Mouse (Mus musculus) heart, embryonic 14.5 days (tissue): ENCODE data around the gene Pbxip1. TPM values are rescaled to one million over a fixed set of nuclear protein-coding genes. Genes with fewer than 3 reads are reported as not detected.
"Not testable (repeated sequence)": the region's sequence is repeated elsewhere in the genome, so short reads cannot be mapped to it uniquely, and the experiment has no call there.

Source experiments
- ATAC-seq: fragments of 200-750 bp; cut with Nextera tagmentation; 2 replicates; pipeline ENCODE4 v1.8.0; 2017; ENCODE audit warnings: low read depth, moderate TSS enrichment; ENCODE audit not compliant: insufficient number of reproducible peaks, insufficient read depth, low FRiP score
- H3K27ac ChIP-seq, 2 experiments: fragments of 200-500 bp in 1 of 2; fragments of 300-500 bp in 1 of 2; sonication (generic) in 1 of 2; replicated peaks in 1 of 2; 2 replicates each; pipeline ENCODE4 v1.5.1; 2012 to 2014; ENCODE audit warnings: low read depth in 2 of 2, low read length in 2 of 2, control low read depth in 1 of 2, mild to moderate bottlenecking in 1 of 2, mixed read lengths in 1 of 2; ENCODE audit not compliant: control insufficient read depth in 1 of 2, insufficient read depth in 1 of 2
- H3K27me3 ChIP-seq: fragments of 300-500 bp; sonication (generic); 2 replicates; pipeline ENCODE4 v1.6.1; 2014; ENCODE audit warnings: mild to moderate bottlenecking, low read length, control low read depth; ENCODE audit not compliant: control insufficient read depth, insufficient read depth
- H3K36me3 ChIP-seq: fragments of 300-500 bp; sonication (generic); 2 replicates; pipeline ENCODE4 v1.6.1; 2014; ENCODE audit warnings: mild to moderate bottlenecking, control low read depth, low read length, mixed read lengths; ENCODE audit not compliant: control insufficient read depth, insufficient read depth
- H3K4me1 ChIP-seq, 2 experiments: fragments of 200-500 bp in 1 of 2; fragments of 300-500 bp in 1 of 2; sonication (generic) in 1 of 2; 2 replicates each; pipeline ENCODE4 v1.6.1; 2012 to 2014; ENCODE audit warnings: low read length in 2 of 2, control low read depth in 1 of 2, mixed read lengths in 1 of 2; ENCODE audit not compliant: control insufficient read depth in 2 of 2, insufficient read depth in 2 of 2
- H3K4me2 ChIP-seq: fragments of 300-500 bp; sonication (generic); 2 replicates; pipeline ENCODE4 v1.6.1; 2014; ENCODE audit warnings: mild to moderate bottlenecking, low read length
- H3K4me3 ChIP-seq, 2 experiments: fragments of 200-500 bp in 1 of 2; fragments of 300-500 bp in 1 of 2; sonication (generic) in 1 of 2; 2 replicates each; pipeline ENCODE4 v1.5.1; 2012 to 2014; ENCODE audit warnings: low read length in 2 of 2, mild to moderate bottlenecking in 2 of 2, control low read depth in 1 of 2, low read depth in 1 of 2, moderate library complexity in 1 of 2; ENCODE audit not compliant: control insufficient read depth in 1 of 2, insufficient read depth in 1 of 2
- H3K9ac ChIP-seq: fragments of 300-500 bp; sonication (generic); 2 replicates; pipeline ENCODE4 v1.6.1; 2014; ENCODE audit warnings: mild to moderate bottlenecking, low read length
- H3K9me3 ChIP-seq: fragments of 300-500 bp; sonication (generic); 2 replicates; pipeline ENCODE4 v1.6.1; 2016; ENCODE audit warnings: low read length, control low read depth; ENCODE audit not compliant: control insufficient read depth
- WGBS: fragments of 180-500 bp; shearing (Covaris S2); extraction: QIAGEN DNeasy Blood & Tissue Kit; methylation state at CpG from one replicate; pipeline ENCODE4 v1.1.7; 2014; 5-methylcytosine and 5-hydroxymethylcytosine counted together
- polyA plus RNA-seq: library from polyadenylated mRNA; unstranded; fragments of >200 nt; fragmentation: Nextera tagmentation; extraction: Ambion mirVana; gene quantifications from 2 replicates; pipeline ENCODE4 v1.2.1, GENCODE M21; 2014

The Pbxip1 gene
- polyA plus RNA-seq, 1 experiment from 2014 or later: 37.3 TPM

DNA sequence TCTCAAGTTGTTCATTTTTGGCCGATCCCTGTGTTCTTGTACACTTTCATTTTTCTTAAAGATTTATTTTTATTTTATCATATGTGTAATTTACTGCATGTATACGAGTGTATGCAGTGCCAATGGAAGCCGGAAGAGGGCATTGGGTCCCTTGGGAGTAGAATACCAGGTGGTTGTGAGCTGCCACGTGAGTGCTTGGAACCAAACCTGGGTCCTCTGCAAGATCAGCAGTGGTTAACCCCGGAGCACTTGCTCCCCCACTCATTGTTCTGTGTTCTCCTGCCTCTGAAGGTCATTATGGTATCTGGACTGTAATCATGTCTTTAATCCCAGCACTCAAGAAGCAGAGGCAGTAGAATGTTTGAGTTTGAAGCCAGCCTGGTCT is 11.4 kb upstream of the Pbxip1 start:
- Histone ChIP-seq H3K27me3 (no peaks in the 10 kb centered on the region), H3K4me3 (no peak overlapping the region), H3K27ac (no peak overlapping the region), H3K9me3 (no peaks in the 10 kb centered on the region), H3K4me1 (peaks cover 9 to 24% of the 10 kb centered on the region in 2 experiments), H3K36me3 (peaks cover 50% of the 10 kb centered on the region), H3K9ac (no peak overlapping the region), H3K4me2 (no peak overlapping the region)
- ATAC-seq: no peak
- 84% methylated on average over 5 of the region's 5 CpGs for WGBS

- Histone ChIP-seq H3K36me3 (peaks cover 50% of the 10 kb centered on the region), H3K4me1 (peaks cover 10 to 20% of the 10 kb centered on the region in 2 experiments), H3K27me3 (no peaks in the 10 kb centered on the region), H3K9me3 (no peaks in the 10 kb centered on the region), H3K27ac (no peak overlapping the region), H3K4me2 (no peak overlapping the region), H3K9ac (no peak overlapping the region), H3K4me3 (no peak overlapping the region)
- 91% methylated on average over 4 of the region's 4 CpGs for WGBS
- no peak for ATAC-seq
Measured at GRCm38 (mm10) chr3:89425876-89426275, 10.6 kb upstream of the Pbxip1 start.

DNA sequence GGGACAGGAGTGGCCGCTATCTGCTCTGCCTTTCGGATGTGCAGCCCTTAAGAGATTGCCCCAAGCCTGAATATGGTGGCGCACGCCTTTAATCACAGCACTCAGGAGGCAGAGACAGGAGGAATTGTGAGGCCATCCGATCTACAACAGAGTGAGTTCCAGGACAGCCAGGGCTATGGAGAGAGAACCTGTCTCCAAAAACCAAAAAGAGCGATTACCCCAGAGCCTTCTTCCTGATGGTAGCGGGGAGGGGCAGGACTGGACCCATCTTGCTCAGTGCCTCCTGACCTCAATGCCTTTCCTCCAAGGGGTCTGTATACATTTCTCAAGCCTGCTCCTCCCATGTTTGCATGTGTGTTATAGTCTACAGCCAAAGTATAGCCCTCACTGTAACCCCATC is 7.5 kb upstream of the Pbxip1 start:
- not testable (repeated sequence) for ATAC-seq, H3K27me3 ChIP-seq, H3K9ac ChIP-seq, H3K9me3 ChIP-seq, H3K4me2 ChIP-seq, H3K4me3 ChIP-seq, H3K27ac ChIP-seq
- peaks cover 7 to 13% of the 10 kb centered on the region in 2 experiments for H3K4me1 ChIP-seq
- peaks cover 64% of the 10 kb centered on the region for H3K36me3 ChIP-seq
- 90% methylated on average over 6 of the region's 7 CpGs for WGBS

DNA sequence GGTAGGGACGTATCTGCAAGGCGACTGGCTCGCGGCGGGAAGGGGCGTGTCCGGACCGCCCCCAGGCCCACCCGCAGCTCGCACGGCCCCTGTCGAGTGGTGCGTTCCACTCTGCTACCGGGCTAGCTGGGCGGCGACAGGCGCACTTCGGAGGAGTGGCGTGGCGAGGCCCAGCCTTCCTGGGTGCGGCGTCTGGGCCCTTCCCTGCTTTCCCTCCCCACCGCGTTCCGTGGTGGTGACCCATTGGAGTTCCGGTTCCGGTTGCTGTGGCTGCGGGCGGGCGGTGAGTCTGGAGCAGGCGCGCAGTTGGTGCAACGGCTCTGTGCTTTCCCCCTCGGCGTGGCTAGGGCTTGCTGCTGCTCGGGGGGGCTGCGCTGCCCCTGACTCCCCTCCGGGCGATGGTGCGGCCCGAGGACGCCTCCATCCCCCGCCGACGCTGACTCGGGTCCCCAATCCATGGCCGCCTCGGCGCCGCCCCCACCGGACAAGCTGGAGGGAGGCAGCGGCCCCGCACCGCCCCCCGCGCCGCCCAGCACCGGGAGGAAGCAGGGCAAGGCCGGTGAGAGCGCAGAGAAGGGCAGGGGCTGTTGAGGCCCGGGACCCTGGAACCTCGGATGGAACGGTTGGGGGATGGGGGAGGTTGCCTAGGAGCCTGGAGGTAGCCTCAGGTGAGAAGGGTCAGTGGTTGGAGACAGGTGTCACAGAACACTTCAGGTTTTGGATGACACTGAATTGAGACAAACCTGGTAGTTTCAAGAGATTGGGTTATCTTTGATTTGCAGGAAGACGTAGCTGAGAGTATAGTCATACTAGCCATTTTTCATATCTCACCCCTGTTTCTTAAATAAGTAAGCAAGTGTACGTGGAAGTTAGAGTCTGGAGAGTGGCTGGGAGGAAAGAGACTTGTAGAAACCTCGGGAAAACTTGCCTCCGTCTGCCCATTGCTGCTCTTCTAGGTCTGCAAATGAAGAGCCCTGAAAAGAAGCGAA is 6.0 kb upstream of the Pbxip1 start, which contains the start of gene Pygo2:
Pygo2 (plus strand) TSS at position 44 of the 989 bp plus-strand sequence.
- WGBS: 2% methylated on average over 64 of the region's 68 CpGs
- Histone ChIP-seq H3K9me3 (no peaks in the 10 kb centered on the region), H3K4me3 (peak within 1 kb of the TSS; percentile 72 to 98), H3K4me1 (peaks cover 7 to 13% of the 10 kb centered on the region in 2 experiments), H3K36me3 (peaks cover 57% of the 10 kb centered on the region), H3K9ac (peak within 1 kb of the TSS; percentile 95), H3K27me3 (no peaks in the 10 kb centered on the region), H3K4me2 (peak within 1 kb of the TSS; percentile 83), H3K27ac (peak within 1 kb of the TSS; percentile 75 to 84)
- ATAC-seq: peak; percentile 97

DNA sequence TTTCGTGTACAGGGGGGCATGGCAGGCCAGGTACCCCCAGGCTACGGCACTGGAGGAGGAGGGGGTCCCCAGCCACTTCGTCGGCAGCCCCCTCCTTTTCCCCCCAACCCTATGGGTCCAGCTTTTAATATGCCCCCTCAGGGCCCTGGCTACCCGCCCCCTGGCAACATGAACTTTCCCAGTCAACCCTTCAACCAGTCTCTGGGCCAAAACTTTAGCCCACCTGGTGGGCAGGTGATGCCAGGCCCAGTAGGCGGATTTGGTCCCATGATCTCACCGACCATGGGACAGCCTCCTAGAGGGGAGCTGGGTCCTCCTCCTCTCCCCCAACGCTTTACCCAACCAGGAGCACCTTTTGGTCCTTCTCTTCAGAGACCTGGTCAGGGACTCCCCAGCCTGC is 3.9 kb upstream of the Pbxip1 start:
- 95% methylated on average over 8 of the region's 8 CpGs for WGBS
- Histone ChIP-seq H3K9ac (no peak overlapping the region), H3K9me3 (no peaks in the 10 kb centered on the region), H3K4me1 (peaks cover 12 to 24% of the 10 kb centered on the region in 2 experiments), H3K36me3 (peaks cover 36% of the 10 kb centered on the region), H3K27me3 (no peaks in the 10 kb centered on the region), H3K4me2 (no peak overlapping the region), H3K27ac (no peak overlapping the region), H3K4me3 (no peak overlapping the region)
- no peak for ATAC-seq

- Histone ChIP-seq H3K4me1 (peaks cover 15 to 28% of the 10 kb centered on the region in 2 experiments), H3K27me3 (no peaks in the 10 kb centered on the region), H3K9me3 (no peaks in the 10 kb centered on the region), H3K36me3 (peaks cover 31% of the 10 kb centered on the region), H3K4me2 (no peak overlapping the region), H3K9ac (no peak overlapping the region), H3K4me3 (no peak overlapping the region), H3K27ac (no peak overlapping the region)
- 73% methylated on average over 11 of the region's 11 CpGs for WGBS
- ATAC-seq: no peak
Measured at GRCm38 (mm10) chr3:89434532-89434931, 2.0 kb upstream of the Pbxip1 start.

GRCm38 (mm10) chr3:89435041-89435440 is 1.5 kb upstream of the Pbxip1 start:
- ATAC-seq: no peak
- WGBS: 83% methylated on average over 7 of the region's 7 CpGs

More at GRCm38 (mm10) chr3:89435041-89435440, 1.5 kb upstream of the Pbxip1 start:
- Histone ChIP-seq H3K27me3 (no peaks in the 10 kb centered on the region), H3K4me3 (no peak overlapping the region), H3K9ac (no peak overlapping the region), H3K9me3 (no peaks in the 10 kb centered on the region), H3K4me1 (peaks cover 15 to 28% of the 10 kb centered on the region in 2 experiments), H3K4me2 (no peak overlapping the region), H3K27ac (no peak overlapping the region), H3K36me3 (peaks cover 36% of the 10 kb centered on the region)
